Mouse (Mus musculus) v-Abl transformed pro-B cells (cell line): ENCODE measurements at regions not wholly inside any gene's neighbourhood (a gene's known extent, or its start where the extent isn't known, plus 50 kb on each side); places are given as distances from the start of the nearest gene placed in this dataset.

ENCODE experiments used
- in situ Hi-C, 2 experiments: fragments of 400-800 bp; cut with MboI; formaldehyde crosslinking; loops; one replicate each; pipeline ENCODE4 v1.15.1; 2025; ENCODE audit not compliant: unreplicated experiment in 2 of 2

- in situ Hi-C loops, result loop anchor here (25.0 kb wide), 2 partner anchors 991 to 1341 kb away; partner anchors contain the start of gene Dazl (in 2 of the 2)
These were observed 99.6 kb upstream of the Tbc1d5 start for GRCm38 (mm10) chr17:51278771-51279170.

DNA sequence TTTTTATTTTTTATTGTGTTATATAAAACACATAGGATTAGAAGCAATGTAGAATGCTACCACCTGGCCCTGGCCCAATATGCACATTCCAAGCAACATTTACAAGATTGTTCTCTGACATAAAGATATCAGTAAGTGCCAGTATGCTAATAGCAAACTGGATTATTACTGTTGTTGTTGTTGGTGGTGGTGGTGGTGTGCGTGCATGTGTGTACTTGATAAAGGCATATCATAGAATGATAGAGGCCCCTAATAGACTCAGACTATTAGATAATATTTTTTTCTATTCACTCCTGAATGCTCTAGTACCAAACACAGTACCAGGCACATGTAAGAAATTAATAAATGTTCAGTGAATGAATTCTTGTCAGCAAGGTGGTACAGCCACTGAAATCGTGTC, 98.9 kb upstream of the Tbc1d5 start:
- in situ Hi-C loops, result loop anchor here (25.0 kb wide), 2 partner anchors 991 to 1341 kb away; partner anchors contain the start of gene Dazl (in 2 of the 2)

DNA sequence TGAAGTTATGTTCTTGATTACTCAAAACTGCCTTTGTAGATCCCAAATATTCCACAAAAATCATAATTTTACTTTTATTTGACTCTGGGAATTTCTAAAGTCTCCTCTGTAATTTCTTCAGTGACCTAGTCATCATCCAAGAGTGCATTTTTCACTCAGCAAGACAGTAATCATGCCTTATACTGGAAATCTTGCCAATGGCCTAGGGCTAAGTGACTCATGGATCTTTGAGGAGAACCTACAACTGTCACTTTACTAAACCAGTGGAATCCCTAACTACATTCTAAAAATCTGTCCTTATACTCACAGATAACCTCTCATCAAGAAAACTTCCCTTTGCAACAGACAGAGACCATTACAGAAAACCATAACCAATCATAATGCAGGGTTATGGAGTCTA, 98.0 kb upstream of the Tbc1d5 start:
- in situ Hi-C loops, result loop anchor here (25.0 kb wide), 2 partner anchors 990 to 1340 kb away; partner anchors contain the start of gene Dazl (in 2 of the 2)

- in situ Hi-C loops, result no loop called here
These were observed 92.9 kb upstream of the Tbc1d5 start for GRCm38 (mm10) chr17:51272025-51272424.

GRCm38 (mm10) chr17:51262946-51263345, 83.8 kb upstream of the Tbc1d5 start:
- in situ Hi-C loops, result no loop called here

DNA sequence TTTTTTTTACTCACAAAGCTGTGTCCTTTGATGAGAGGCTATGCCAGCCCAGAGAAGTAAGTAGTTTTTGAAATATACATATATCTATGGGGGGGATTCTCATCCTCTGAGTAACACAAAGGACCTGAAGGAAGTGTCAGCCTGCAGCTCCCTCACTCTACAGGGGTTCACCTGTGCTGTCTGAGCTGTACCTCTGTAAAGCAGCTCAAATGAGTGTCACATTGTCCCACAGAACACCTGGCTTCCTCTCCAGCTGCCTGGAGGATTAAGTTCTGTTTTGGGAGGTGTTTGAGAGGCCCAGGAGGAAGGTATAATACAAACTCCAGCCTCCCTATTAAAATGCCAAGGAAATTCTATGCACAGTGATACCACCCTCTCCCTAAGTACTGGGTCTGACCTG, 83.3 kb upstream of the Tbc1d5 start:
- in situ Hi-C loops, result no loop called here

DNA sequence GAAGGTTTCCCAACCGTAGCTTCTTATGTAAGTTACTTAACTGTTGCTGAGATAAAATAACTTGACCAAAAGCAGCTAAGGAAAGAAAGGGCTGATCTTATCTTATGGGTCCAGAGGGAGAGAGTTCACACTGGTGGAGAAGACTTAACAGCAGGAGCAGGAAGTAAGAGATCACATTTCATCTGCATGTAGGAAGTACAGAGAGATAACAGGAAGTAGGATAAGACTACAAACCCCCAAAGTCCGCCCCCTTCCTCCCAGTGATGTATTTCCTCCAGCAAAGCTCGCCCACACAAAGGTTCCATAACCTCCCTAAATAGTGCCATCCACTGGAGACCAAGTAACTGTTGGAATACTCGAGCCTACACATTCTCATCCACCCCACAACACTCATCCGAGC, 79.2 kb upstream of the Tbc1d5 start:
- in situ Hi-C loops, result no loop called here

DNA sequence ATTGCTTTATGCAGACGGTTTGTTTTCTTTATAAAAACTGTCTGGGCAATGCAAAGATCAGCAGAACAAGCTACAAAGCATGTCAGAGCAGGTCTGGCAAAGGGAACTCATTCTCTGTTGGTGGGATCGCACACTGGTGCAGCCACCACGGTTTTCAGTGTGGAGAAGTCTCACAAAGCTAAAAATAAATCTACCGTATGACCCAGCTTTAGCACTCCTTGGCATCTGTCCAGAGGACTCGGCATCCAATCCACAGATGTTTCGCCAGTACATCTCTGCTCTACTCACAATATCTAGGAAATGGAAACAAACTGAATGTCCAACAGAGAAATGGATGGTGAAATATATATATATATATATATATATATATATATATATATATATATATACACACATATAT, 69.4 kb upstream of the Tbc1d5 start:
- in situ Hi-C loops, result no loop called here

GRCm38 (mm10) chr17:51246038-51246437, 66.9 kb upstream of the Tbc1d5 start:
- in situ Hi-C loops, result no loop called here

DNA sequence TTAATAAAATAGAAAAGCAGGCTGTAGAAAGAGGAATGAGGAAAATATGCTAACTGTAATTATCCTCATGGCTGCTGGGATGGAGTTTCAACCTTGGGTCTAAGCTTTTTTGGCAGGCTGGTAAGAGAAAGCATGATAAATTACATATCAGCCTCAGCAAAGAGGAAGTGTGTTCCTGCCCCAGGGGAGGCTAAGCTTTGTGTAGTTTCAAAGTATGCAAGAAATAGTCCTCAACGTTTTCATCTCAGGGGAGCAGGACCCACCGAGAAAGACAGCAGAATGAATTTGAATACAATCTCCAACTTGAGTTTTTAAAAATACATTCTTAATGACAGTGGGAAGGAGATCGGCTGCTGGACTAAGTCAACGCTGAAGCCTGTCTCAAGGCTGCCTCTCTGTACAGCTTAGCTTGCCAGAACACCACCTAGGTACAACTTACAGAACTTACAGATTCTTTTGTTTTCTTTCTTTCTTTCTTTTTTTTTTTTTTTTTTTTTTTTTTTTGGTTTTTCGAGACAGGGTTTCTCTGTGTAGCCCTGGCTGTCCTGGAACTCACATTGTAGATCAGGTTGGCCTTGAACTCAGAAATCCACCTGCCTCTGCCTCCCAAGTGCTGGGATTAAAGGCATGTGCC, 61.3 kb upstream of the Tbc1d5 start:
- in situ Hi-C loops, result no loop called here

GRCm38 (mm10) chr17:51239465-51239864, 60.3 kb upstream of the Tbc1d5 start:
- in situ Hi-C loops, result no loop called here
